Mouse (Mus musculus) lung, postnatal 4 days (tissue): ENCODE data around the gene Scg2.

Experiments
- DNase-seq, 2 experiments: peaks; one replicate each; pipeline ENCODE4 v3.0.0; 2021

Gene Scg2

GRCm38 (mm10) chr1:79439609-79440308, at the start of gene Scg2:
TSS of gene Scg2 (minus strand) at chr1:79440120.
- DNase-seq: peak; percentile 74 to 82

GRCm38 (mm10) chr1:79485546-79485945, 45.6 kb upstream of the Scg2 start:
- DNase-seq: no peak

- no peak for DNase-seq
Observed at GRCm38 (mm10) chr1:79470856-79471255, 30.9 kb upstream of the Scg2 start.

GRCm38 (mm10) chr1:79469871-79470270, 30.0 kb upstream of the Scg2 start:
- no peak for DNase-seq

- DNase-seq: no peak
Observed at GRCm38 (mm10) chr1:79466585-79466984, 26.7 kb upstream of the Scg2 start.

GRCm38 (mm10) chr1:79458558-79458957, 18.6 kb upstream of the Scg2 start:
- no peak for DNase-seq

- no peak for DNase-seq
Observed at GRCm38 (mm10) chr1:79454164-79454563, 14.2 kb upstream of the Scg2 start.

- no peak for DNase-seq
Observed at GRCm38 (mm10) chr1:79452339-79452738, 12.4 kb upstream of the Scg2 start.

- DNase-seq: no peak
Observed at GRCm38 (mm10) chr1:79450343-79451021, 10.6 kb upstream of the Scg2 start.

GRCm38 (mm10) chr1:79449943-79450342, 10.0 kb upstream of the Scg2 start:
- no peak for DNase-seq

GRCm38 (mm10) chr1:79445586-79445985, 5.7 kb upstream of the Scg2 start:
- no peak for DNase-seq

GRCm38 (mm10) chr1:79437755-79438154, 2.2 kb downstream of the Scg2 start:
- DNase-seq: no peak

- DNase-seq: no peak
Observed at GRCm38 (mm10) chr1:79436671-79437070, 3.2 kb downstream of the Scg2 start.

- no peak for DNase-seq
Observed at GRCm38 (mm10) chr1:79429058-79429457, 10.9 kb downstream of the Scg2 start.

GRCm38 (mm10) chr1:79415496-79415895, 24.4 kb downstream of the Scg2 start:
- DNase-seq: no peak

- DNase-seq: no peak
Observed at GRCm38 (mm10) chr1:79406337-79406942, 33.5 kb downstream of the Scg2 start.

GRCm38 (mm10) chr1:79401090-79402012, 38.6 kb downstream of the Scg2 start:
- no peak for DNase-seq

GRCm38 (mm10) chr1:79400284-79400683, 39.6 kb downstream of the Scg2 start:
- DNase-seq: no peak
